Mouse (Mus musculus) left cerebral cortex, adult 11 months (tissue): ENCODE measurements around the gene Rassf8.

Experiments
- DNase-seq: peaks from one replicate; pipeline ENCODE4 v3.0.0; 2022; ENCODE audit warnings: low spot score

Gene Rassf8

DNA sequence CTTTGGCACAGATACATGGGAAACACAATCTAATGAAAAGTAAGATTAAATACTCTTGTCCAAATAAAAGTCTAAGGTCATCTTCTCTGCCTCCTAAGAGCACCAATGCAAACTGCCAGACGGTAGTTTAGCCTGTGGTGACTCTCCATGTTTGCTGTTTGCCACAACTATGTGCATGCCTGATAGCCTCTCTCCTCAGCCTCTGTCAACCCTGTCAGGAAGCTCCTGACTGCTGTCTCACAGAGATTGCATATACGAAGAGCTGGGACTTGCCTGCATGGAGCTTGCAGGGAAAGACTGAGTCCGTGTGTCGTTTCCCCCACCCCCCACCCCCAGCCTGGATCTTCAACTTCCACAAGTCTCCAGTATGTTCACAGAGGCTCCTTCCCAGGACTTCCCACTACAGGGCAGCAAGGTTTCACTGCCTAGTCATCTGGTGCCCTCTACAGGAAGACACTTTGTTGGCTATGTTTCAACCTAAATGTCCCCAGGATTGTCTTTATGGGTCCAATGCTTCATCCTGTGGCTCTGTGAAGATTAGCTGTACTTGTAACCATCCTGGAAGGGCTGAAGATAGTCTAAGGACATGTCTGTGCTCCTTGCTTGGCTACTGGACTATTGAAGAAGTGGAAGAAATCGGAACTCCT is 77.2 kb downstream of the Rassf8 start:
- no peak for DNase-seq

- DNase-seq, result no peak
Measured at GRCm38 (mm10) chr6:145826305-145826704, 79.8 kb downstream of the Rassf8 start.

DNA sequence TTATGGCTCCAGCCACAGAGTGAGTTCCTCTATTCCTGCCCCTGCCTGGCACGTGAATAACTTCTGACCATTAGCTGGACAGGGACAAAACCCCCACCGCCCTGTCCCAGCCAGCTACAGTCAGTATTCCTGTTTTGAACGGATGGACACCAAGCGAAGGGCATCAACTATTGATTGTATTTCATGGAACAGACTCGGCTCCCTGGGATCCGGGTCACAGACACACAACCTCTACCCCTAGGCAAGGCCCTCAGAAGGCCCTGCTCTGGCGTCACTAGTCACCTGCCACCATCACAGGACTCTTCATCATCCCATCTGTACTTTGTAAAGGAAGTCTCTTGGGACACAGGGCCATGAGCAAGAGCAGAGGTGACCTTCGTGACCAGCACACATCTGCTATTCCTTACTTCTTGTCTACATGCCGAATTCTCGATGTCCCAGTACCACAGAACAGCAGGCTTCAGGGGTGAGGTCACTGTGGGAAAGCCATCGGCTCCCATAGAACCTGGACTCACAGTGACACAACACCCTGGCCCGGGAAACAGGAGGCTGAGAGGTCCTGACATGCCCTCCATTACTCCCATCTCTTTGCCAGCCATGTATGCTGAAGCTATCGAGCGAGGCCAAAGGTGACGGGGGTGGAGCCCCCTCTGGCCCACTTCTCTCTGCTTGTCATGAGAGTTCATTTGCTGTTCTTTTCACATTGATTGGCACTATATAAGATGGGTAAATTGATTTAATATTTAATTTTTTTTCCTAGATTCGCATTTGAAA is 82.7 kb downstream of the Rassf8 start:
- no peak for DNase-seq

DNA sequence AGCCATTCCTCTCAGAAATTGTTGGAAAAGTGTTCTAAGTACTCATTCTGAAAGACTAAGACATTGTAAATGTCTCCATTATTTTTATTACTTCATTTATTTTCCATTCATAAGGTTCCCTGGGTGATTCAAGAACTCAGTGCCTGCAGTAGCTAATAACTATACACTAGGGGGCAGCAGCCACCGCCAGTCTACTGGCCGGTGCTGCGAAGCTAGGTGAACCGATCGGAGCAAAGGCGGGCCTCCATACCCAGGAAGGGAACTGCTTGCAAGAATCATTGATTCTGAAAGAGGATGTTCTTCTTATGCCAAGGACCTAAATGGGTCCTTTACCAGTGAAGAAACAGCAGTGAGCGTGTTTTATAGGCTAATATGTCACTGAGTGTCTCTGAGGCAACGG is 83.6 kb downstream of the Rassf8 start:
- peak; percentile 52 for DNase-seq

DNA sequence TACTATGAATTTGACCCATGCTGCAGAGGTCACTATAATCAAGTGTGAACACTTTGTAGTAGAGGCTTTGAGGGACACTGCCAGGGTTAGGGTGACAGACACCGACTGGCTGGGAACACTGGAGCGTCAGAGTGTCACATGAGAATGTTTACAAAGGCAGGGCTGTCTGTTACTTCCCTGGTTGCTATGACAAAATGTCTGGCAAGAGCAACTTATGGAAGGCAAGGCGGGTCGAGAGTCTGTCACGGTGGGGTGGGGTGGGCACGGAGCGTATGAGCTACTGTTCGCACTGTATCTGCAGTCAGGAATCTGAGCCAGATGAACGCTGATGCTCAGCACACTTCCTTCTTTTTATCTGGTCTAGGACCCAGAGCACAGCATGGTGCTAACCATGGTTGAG is 84.1 kb downstream of the Rassf8 start:
- DNase-seq, result no peak

GRCm38 (mm10) chr6:145832927-145833326 is 86.4 kb downstream of the Rassf8 start:
- no peak for DNase-seq

DNA sequence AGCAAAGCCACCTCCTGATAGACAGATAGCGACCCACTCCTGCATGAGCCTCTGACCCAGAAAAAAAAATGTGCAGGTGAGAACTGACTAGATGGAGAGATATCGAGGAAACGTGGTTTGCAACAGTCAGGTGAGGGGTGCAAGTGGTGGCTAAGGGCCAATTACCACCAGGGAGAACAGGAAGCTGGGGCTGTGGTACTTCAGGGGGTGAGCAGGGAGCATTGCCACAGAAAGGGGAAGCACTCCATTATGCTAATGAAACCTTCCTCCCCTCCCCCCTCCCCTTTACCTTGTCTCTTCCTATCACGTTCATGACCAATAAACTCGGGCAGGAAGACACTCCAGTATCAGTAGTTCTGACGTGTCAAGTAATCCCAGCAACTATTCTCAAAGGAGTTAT is 88.8 kb downstream of the Rassf8 start:
- no peak for DNase-seq

DNA sequence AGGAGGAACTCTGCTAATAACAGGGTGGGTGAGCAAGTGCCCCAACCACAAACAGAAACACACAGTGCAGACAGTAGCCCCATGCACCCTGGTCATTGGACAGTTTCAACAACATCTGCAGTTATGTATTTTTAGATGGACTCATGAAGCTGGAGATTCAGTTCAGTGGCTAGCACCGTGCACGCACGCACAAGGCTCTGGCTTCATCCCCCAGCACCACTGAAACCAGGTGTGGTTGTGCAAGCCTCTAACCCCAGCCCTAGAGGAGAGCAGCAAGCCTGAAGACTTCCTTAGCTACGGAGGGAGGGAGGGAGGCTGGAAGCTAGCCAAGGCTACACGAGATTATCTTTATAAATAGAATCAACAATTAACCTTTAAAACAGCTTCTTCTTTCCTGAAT is 99.1 kb downstream of the Rassf8 start:
- DNase-seq, result no peak

DNA sequence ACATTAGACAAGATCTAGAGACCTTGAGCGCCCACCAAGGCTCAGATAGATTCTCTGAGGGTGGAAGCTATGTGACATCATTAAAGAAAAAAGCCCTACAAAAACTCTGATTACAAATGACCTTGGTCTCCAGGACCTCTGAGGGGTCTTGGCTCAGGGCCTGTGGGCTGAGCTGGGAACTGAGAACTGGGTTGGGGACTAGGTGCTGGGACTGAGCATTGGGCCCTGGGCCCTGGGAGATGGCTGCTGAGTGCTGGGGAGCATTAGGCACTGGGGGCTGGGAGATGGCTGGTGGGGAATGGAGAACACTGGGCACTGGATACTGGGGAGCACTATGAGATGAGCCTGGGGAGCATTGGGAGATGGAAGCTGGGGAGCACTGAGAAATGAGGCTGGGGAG is 99.5 kb downstream of the Rassf8 start:
- no peak for DNase-seq

DNA sequence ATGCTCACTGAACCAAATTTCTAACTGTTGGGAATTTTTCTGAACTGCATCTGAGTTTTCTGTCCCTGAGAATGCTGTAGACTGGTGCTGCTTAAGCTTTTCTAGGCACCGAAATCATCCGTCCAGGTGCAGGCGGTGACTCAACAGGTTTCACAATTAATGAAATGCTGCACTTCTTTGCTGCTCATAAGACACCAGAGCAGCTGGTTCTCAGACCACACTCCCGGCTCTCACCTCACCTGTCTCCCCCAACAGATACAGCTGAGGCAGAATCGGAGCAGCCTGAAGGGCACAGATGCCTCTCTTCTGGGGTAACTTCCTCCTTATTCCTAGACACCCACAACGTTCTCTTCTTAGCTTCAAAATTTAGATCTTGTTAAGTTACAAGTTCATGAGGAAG is 100.4 kb downstream of the Rassf8 start:
- no peak for DNase-seq

DNA sequence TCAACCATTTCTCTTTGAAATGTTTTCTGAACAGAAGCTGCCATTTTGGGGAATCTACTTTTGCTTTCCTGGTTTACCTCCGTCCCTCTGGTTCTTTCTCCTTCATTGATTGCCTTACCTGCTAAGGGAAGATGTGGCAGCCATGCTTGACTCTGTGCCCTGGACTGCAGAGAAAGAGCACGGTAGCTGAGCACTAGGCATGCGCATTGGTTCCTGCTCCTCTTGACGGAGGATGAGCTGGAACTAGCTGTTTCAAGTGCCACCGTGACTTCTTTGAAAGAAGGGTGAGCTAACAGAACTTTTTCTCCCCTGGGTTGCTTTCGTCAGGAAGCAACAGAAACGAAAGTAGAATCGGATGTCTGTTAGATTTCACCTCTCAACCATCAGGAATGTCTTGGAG is 101.1 kb downstream of the Rassf8 start:
- DNase-seq, result no peak

GRCm38 (mm10) chr6:145850789-145851188 is 104.2 kb downstream of the Rassf8 start:
- no peak for DNase-seq

DNA sequence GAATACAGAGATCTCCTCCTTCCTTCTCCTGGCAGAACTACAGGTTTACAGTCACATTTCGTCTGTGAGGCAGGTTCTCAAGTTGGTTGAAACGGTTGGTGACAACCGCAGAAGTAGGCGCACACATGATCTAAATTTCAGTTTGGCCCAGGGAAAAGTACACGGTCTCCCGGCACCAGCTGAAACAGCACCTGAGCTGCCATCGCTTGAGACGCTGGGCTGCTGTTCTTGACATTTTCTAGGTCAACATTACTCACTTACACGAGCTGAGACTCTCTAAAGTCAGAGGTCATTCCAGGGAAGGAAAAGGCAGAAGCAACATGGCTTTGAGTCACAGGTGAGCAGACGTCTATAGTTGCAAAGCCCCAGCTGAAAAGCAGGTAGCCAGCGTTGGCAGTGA is 105.4 kb downstream of the Rassf8 start:
- no peak for DNase-seq

GRCm38 (mm10) chr6:145852708-145853107 is 106.2 kb downstream of the Rassf8 start:
- DNase-seq, result no peak

DNA sequence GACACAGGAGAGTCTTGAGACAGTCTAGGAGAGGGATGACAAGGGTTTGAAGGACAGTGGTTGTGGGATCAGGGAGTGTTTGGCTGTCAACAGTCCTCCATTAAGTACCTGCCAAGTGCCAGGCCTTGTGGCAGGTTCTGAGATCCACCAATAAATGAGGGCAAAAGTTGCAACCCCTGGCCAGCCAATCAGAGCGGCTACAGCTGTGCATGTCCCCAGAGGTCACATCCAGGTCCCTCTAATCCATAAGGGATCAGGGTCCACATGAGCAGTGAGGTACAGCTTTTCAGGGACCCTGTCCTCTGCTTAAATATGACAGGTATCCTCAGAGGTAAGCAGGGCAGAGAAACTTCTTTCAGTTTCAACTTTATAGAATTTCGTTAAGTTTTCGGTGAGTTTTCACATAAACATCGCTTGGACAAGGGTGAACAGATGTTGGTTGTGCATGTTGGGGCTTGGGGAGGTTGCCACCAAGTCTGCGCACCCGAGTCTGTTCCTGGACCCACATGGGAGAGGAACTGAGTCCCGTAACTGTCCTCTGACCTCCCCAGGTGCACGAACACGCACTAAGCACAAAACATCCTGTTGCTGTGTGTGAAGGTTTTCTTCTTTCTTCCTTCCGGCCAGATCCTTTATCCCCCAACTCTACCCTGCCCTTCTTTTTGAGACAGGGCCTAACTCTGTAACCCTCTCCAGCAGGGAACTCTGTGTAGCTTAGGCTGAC is 107.0 kb downstream of the Rassf8 start:
- no peak for DNase-seq

GRCm38 (mm10) chr6:145854756-145855155 is 108.2 kb downstream of the Rassf8 start:
- no peak for DNase-seq

- peak; percentile 99 for DNase-seq
Measured at GRCm38 (mm10) chr6:145855720-145856551, 109.4 kb downstream of the Rassf8 start.

DNA sequence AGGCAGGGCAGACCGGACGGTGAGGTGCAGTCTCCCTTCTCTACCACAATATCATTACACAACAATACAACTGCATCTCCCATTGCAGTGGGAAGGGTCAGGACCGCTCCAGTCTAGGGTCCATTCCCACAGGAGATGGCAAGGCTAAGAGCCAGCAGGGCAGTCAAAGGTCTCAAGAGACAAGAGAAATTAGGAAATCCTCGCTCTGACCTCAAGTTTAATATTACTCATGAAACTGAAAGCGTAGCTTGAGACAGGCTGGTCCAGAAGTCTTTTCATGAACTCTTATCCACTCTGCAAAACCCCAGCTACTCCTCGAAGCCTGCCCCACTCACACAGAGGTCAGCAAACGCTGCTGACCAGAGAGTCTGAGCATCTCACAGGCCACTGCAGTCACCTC is 110.9 kb downstream of the Rassf8 start:
- DNase-seq, result no peak

- DNase-seq, result no peak
Measured at GRCm38 (mm10) chr6:145858414-145858813, 111.9 kb downstream of the Rassf8 start.

DNA sequence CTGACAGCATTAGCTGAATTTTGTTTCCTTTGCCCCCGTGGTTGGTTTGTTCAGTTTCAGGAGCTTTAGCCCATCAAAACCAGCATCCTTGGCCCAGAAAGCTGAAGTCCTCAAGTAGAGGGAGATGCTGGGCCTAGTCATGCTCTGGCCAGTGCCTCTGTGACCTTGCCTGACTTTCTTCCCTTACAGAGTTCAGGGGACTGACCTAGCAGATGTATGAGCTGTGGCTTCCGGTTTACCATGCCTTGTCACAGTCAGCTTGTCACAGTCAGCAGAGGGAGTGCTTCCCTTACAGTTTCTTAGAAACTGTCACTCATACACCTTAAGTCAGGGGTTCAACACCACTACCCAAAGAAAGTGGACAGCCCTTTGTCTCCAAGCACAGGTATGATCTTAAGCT is 113.8 kb downstream of the Rassf8 start:
- DNase-seq, result no peak

DNA sequence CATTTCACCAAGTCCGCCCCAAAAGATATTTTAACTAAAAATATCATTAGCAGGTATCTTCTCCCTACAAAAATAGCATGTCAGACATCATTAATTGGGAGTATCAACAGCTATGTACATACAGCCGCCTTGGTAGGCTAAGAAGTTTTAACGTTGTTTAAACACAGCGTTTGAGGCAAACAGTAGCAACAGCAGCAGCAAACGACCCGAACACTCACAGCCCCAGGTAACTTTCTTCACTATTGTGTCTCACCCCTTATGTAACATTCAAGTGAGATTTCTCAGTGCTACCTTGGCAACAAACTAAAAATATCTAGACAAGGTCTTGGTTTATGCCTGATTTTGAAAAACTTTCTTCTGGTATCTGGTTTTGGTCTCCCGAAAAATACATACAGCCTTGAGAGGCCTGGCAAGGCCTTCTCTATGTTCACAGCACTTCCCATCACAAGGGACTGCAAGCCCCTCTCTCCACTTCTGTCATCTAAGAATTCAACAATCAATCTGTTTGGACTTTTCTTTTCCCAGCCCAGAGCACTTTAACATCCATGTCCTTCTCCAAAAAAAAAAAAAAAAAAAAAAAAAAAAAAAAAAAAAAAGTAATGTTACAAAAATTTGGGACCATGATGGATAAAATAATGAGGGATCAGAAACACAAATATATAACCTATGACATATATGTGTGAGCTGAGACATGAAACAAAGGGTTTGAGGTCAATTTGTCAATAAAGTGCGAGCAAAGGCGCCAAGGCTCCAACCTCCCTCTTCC is 115.1 kb downstream of the Rassf8 start:
- no peak for DNase-seq

DNA sequence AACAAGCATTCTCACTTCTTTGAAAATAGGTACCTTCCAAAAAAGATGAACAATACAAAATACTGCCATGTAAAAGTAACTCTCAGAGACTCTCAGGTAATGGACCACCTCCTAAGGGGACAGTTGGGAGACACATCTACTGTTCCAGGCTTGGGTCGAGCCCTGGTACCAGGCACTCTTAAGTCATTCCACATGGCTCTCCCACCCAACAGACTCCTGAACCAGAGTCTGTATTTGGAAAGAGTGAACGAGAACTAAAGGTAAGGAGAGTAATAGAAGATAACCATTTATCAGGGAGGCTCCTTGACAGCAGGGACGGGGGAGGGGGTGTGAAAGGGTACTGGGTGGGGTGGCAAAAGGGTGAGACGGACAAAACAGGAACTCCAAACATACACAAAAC is 115.8 kb downstream of the Rassf8 start:
- DNase-seq, result no peak
